Mouse (Mus musculus): ENCODE data around the gene Vmn2r22. TPM values are rescaled to one million over a fixed set of nuclear protein-coding genes. Genes with fewer than 3 reads are reported as not detected.
A peak's percentile ranks its signal among the peaks of the same experiment; 100 is the strongest.
"Not testable (repeated sequence)": the region's sequence is repeated elsewhere in the genome, so short reads cannot be mapped to it uniquely, and the experiment has no call there.

Gene Vmn2r22
- polyA plus RNA-seq (2016; fragmentation: Nextera tagmentation; extraction: Ambion mirVana): not detected in 2 replicates

DNA sequence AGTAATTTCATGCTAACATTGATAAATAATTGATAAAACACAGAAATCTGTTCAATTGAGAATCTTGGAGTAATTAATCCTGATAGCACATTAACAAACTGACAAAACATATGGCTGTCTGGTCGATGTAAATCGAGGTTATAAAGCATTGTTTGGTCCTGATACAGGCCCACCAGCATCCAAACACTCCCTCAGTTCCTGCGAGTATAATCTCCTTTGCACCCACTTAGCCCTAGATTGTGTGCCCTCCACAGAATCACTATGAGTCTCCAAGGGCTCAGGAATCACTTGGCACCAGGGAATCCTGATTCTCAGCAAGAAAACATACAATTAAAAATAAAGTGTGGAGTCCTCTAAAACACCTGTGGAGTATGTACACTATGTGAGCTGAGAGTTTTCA lies at the start of gene Vmn2r22:
Vmn2r22 (minus strand) TSS at position 101 of the 400 bp plus-strand sequence.
- not testable (repeated sequence) for H3K27me3 ChIP-seq; H3K9ac ChIP-seq; H3K36me3 ChIP-seq; H3K27ac ChIP-seq; ATAC-seq (ENCODE audit: low FRiP score); H3K4me2 ChIP-seq (replicated peaks); H3K4me1 ChIP-seq; H3K4me3 ChIP-seq; H3K9me3 ChIP-seq (replicated peaks)
- 66% methylated on average over 3 of the region's 3 CpGs for WGBS

DNA sequence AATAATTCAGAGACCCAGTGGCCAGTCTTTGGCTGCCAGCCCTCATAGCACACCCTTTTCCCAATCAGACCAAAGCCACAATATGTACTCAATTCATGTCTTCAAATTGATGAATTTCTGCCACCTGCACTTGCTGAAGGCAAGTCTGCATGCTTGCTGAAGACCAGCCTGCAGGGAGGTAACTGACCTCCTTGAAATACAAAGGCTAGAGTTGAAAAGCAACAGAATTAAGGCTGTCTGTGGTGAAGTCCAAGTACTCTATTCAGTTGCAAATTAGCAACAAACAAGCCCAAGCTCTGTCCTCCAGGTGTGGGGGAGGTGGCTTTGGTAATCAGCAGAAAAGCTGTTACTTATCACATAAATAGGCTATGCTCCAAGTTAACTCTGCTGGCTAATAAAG lies 46.7 kb upstream of the Vmn2r22 start:
- H3K27me3 ChIP-seq: no peaks in the 10 kb centered on the region
- no peak overlapping the region for H3K4me3 ChIP-seq
- H3K4me2 ChIP-seq (replicated peaks): no peak overlapping the region
- H3K36me3 ChIP-seq: no peaks in the 10 kb centered on the region
- peak; percentile 63; the same call in 1 of the 2 replicates for ATAC-seq (ENCODE audit: low FRiP score)
- H3K4me1 ChIP-seq: no peaks in the 10 kb centered on the region
- H3K9ac ChIP-seq: no peak overlapping the region
- no peak overlapping the region for H3K27ac ChIP-seq
- no peaks in the 10 kb centered on the region for H3K9me3 ChIP-seq (replicated peaks)

DNA sequence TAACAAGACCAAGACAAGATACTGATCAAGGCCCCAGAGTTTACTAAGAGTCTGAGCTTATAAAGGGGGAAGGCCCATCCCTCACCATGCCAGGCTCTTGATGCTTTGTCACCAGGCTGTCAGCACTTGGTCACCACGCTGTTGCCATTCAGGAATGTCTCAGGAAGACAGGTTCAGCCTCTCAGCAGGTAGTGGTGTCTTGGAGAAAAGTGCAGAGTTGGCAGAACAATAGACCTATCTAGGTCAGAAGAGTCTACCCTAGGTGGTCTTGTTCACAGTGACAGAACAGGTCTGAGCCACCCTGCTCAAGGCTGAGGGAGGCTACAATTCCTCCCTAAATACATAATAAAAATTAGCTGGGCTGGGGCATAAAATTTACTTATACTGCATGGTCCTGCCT lies 46.1 kb upstream of the Vmn2r22 start:
- WGBS: 38% methylated on average over 1 of the region's 1 CpGs
- not testable (repeated sequence) for H3K27me3 ChIP-seq; H3K4me2 ChIP-seq (replicated peaks); H3K4me1 ChIP-seq; H3K36me3 ChIP-seq; H3K9me3 ChIP-seq (replicated peaks); H3K27ac ChIP-seq; H3K9ac ChIP-seq; H3K4me3 ChIP-seq
- ATAC-seq (ENCODE audit: low FRiP score): peak; percentile 26; the same call in 1 of the 2 replicates

DNA sequence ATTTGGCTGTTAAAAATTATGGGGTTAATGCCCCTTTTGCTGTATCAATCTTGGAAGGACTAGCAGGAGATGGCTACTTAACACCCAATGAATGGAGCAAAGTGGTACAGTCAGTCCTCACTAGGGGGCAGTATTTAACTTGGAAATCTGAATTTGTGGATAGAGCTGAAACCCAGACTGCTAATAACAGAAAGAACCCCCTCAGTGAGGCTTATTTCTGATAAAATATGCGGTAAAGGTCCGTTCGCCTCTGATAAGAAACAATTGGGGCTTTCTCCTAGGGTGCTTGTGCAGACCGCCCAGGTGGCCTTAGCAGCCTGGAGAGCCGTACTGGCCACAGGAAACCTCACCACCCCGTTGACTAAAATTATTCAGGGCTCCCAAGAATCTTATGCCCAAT lies 6.5 kb upstream of the Vmn2r22 start:
- no peak for ATAC-seq (ENCODE audit: low FRiP score)
- Histone ChIP-seq H3K36me3 (no peaks in the 10 kb centered on the region), H3K4me3 (no peak overlapping the region), H3K9me3 (replicated peaks) (no peaks in the 10 kb centered on the region), H3K27ac (no peak overlapping the region), H3K4me1 (no peaks in the 10 kb centered on the region), H3K9ac (no peak overlapping the region), H3K4me2 (replicated peaks) (no peak overlapping the region), H3K27me3 (no peaks in the 10 kb centered on the region)
- WGBS: 65% methylated on average over 6 of the region's 6 CpGs

DNA sequence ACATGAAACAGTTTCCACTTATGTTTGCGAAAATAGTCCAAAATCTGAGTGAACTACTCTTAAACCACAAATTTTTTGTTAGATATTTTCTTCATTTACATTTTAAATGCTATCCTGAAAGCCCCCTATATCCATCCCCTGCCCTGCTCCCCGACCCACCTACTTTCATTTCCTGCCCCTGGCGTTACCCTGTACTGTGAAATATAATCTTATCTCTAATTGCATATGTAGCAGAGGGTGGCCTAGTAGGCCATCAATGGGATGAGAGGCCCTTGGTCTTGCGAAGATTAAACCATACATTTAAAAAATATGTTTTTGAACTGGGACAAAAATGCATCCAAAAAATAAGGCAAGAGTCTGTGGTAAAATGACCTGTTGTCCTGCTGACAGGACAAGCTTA lies 11.1 kb downstream of the Vmn2r22 start:
- WGBS: 90% methylated on average over 4 of the region's 4 CpGs
- not testable (repeated sequence) for H3K27me3 ChIP-seq; H3K27ac ChIP-seq; H3K4me3 ChIP-seq; H3K9ac ChIP-seq; ATAC-seq (ENCODE audit: low FRiP score); H3K4me2 ChIP-seq (replicated peaks); H3K36me3 ChIP-seq; H3K4me1 ChIP-seq; H3K9me3 ChIP-seq (replicated peaks)

DNA sequence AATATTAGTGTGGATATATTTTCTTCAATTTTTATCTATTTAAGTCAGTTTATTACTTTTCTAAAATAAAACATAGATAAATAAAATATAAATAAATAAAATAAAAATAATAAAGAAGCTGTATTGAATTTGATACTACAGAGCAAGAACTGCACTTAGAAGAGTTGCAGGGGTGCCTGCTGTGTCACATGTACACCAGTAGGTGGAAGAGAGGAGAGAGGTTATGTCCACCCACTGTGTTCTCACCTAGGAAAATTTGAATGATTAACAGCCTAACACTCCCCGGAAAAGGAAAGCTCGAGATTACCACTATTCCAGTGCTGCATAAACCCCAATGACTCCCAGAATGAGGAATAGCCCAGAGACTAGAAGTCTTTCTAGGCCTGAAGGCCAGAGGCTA lies 26.7 kb downstream of the Vmn2r22 start:
- not testable (repeated sequence) for H3K4me2 ChIP-seq (replicated peaks); ATAC-seq (ENCODE audit: low FRiP score); H3K9ac ChIP-seq; H3K9me3 ChIP-seq (replicated peaks); H3K4me1 ChIP-seq; H3K27me3 ChIP-seq; H3K4me3 ChIP-seq; H3K36me3 ChIP-seq; H3K27ac ChIP-seq
- WGBS: no CpG with 5 or more reads among the region's 2 CpGs

DNA sequence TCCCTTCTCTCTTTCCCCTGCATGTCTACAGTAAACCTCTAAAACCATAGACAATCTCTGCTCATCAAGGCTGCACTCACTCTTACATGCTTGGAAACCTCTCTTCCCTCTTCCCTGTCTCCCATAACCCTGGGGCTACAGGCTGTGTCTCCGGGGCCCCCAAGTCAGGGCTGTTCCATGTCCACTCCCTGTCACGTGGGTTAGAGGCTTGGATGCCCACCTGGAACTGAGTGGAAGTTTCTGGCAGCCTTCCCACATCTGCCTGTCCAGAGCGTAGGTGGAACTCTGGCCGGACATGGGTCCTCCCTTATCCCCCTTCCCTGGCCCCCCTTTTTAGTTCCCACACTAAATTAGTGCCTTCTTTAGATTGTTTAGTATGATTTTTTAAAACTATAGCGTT lies 62.2 kb downstream of the Vmn2r22 start:
- not testable (repeated sequence) for H3K4me1 ChIP-seq; H3K4me2 ChIP-seq (replicated peaks); H3K9ac ChIP-seq; H3K9me3 ChIP-seq (replicated peaks); ATAC-seq (ENCODE audit: low FRiP score); H3K36me3 ChIP-seq; H3K27me3 ChIP-seq; H3K27ac ChIP-seq; H3K4me3 ChIP-seq
- no CpG with 5 or more reads among the region's 5 CpGs for WGBS

DNA sequence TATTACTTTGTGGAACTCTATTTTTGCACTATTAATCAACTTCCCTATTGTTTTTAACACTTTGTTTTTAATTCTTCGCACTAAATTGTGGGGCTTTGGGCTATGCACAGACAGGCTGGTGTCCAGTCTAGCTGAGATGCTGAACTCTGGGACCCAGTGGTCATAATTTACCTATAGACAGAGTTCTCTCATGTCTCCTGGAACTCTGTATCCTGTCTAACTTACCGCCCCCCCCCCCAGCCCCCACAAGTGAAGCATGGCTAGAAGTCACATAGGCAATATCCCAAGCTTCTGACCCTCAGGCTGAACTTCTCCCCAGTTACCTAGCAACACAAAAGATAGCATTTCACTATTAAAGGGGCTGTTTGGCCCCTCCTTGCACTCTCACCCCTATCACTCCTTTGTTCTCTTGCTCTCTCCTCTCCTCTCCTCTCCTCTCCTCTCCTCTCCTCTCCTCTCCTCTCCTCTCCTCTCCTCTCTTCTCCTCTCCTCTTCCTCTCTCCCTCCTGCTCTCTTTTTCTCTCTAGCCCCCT lies 62.7 kb downstream of the Vmn2r22 start:
- H3K9me3 ChIP-seq (replicated peaks); H3K4me1 ChIP-seq; H3K4me3 ChIP-seq; H3K9ac ChIP-seq; H3K36me3 ChIP-seq; ATAC-seq (ENCODE audit: low FRiP score); H3K27me3 ChIP-seq; H3K4me2 ChIP-seq (replicated peaks); H3K27ac ChIP-seq: not testable (repeated sequence)
- no CpG with 5 or more reads among the region's 2 CpGs for WGBS

DNA sequence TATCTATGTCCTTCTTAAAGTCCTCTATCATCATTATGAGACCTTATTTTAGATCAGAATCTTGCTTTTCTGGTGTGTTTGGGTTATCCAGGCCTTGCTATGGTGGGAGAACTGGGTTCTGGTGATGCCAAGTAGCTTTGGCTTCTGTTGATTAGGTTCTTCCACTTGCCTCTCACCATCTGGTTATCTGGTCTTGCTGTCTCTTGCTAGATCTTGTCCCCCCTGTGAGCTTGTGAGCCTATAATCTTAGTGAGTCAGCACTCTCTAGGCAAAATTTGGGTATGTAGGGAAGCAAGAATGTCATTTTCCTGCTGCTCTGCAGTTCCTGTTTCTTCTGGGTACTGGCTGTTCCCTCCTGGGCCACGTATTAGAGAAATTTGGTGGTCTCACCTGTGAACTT lies 66.5 kb downstream of the Vmn2r22 start:
- WGBS: no CpG with 5 or more reads among the region's 1 CpGs
- H3K4me2 ChIP-seq (replicated peaks); ATAC-seq (ENCODE audit: low FRiP score); H3K4me1 ChIP-seq; H3K9me3 ChIP-seq (replicated peaks); H3K9ac ChIP-seq; H3K36me3 ChIP-seq; H3K27me3 ChIP-seq; H3K27ac ChIP-seq; H3K4me3 ChIP-seq: not testable (repeated sequence)

DNA sequence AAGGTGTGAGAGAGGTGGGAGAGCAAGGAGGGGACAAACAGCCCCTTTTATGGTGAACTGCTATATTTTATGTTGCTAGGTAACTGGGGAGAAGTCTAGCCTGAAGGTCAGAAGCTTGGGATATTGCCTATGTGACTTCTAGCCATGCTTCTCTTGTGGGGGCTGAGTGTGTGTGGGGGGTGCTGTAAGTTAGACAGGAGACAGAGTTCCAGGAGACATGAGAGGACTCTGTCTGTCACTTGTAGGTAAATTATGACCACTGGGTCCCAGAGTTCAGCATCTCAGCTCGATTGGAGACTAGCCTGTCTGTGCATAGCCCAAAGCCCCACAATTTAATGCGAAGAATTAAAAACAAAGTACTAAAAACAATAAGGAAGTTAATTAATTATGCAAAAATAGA lies 75.8 kb downstream of the Vmn2r22 start:
- WGBS: no CpG with 5 or more reads among the region's 2 CpGs
- H3K9me3 ChIP-seq (replicated peaks); H3K4me3 ChIP-seq; H3K27ac ChIP-seq; H3K4me1 ChIP-seq; H3K4me2 ChIP-seq (replicated peaks); H3K27me3 ChIP-seq; ATAC-seq (ENCODE audit: low FRiP score); H3K9ac ChIP-seq; H3K36me3 ChIP-seq: not testable (repeated sequence)

Other genes with a start within 250 kb of the Vmn2r22 start
- not detected in 2 replicates for gene Vmn2r20, start 232.6 kb downstream of the Vmn2r22 start, polyA plus RNA-seq (2016; fragmentation: Nextera tagmentation; extraction: Ambion mirVana)
- gene Vmn2r21, start 117.3 kb downstream of the Vmn2r22 start, polyA plus RNA-seq (2016; fragmentation: Nextera tagmentation; extraction: Ambion mirVana): not detected in 2 replicates
- not detected in 2 replicates for gene Vmn2r23, start 51.9 kb upstream of the Vmn2r22 start, polyA plus RNA-seq (2016; fragmentation: Nextera tagmentation; extraction: Ambion mirVana)
- gene Vmn2r24, start 128.2 kb upstream of the Vmn2r22 start, polyA plus RNA-seq (2016; fragmentation: Nextera tagmentation; extraction: Ambion mirVana): not detected in 2 replicates
- gene Vmn2r25, start 202.7 kb upstream of the Vmn2r22 start, polyA plus RNA-seq (2016; fragmentation: Nextera tagmentation; extraction: Ambion mirVana): not detected in 2 replicates

Measured in hindbrain, embryonic 12.5 days (tissue).